Mouse (Mus musculus): ENCODE measurements around the gene Nub1.

DNA sequence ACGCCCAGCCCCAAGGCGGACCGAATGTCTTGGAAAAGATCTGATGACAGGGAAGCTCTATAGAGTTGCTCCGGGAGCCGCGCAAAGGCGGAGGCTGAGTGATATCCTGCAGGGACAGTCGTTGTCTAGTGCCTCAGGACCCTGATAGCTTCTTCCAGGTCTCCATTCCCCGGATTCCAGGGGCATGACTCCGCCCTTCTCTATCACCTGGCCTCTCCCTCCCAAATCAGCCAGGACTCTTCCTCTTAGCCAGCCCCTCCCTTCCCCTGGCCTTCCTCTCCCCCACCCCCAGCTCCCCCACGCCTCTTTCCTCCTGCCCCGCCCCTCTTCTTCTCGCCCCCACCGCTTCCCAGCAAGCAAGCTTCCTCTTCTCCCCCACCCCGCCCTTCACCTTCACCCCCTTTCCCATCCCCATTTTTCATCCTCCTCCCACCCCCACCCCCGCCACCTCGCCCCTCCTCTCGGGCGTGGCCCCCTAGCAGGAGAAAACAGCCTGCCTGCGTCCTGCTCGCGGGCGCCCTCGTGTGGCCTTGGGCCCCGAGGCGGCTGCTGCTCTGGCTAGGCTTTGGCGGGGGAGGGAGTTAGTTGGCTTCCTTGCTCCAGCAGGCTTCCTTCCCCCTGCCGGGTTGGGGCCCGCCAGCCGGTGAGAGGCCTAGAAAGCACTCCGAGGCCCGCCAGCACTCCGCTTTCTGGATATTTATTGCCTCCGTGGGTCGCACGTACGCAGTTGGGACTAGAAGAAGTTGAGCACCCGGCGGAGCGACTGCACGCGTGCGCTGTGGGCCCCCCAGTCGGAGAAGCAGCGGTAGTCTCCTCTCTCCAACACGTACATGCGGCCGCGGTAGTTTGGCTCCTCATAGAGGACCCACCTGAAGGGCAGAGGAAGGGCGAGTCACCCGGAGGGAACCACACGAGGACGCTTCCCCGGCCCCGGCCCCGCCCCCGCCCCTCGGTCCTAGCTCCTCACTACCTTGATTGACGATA lies 65.3 kb downstream of the Nub1 start:
- peak; percentile 53 for TF ChIP-seq POLR2A (IDR thresholded peaks at IDR 0.05; ENCODE audit: insufficient read depth, low read length)
- peak; percentile 48; the same call in 1 of the 2 replicates for TF ChIP-seq EP300 (IDR thresholded peaks at IDR 0.05; ENCODE audit: insufficient read depth, low read depth, low read length)
- TF ChIP-seq CTCF (IDR thresholded peaks at IDR 0.05; ENCODE audit: low read depth, low read length): peak; percentile 71
